Mouse (Mus musculus) hindbrain, embryonic 11.5 days (tissue): ENCODE results near the gene Rgs6. TPM values are rescaled to one million over a fixed set of nuclear protein-coding genes. Genes with fewer than 3 reads are reported as not detected.

Experiments used
- ATAC-seq: fragments of 200-750 bp; cut with Nextera tagmentation; 2 replicates; pipeline ENCODE4 v1.8.0; 2017; ENCODE audit warnings: mild to moderate bottlenecking, moderate TSS enrichment, moderate library complexity; ENCODE audit not compliant: low FRiP score
- DNase-seq: peaks from one replicate; pipeline ENCODE4 v3.0.0-alpha.2; 2015; ENCODE audit warnings: low spot score
- H3K27ac ChIP-seq: fragments of 300-500 bp; sonication (generic); 2 replicates; pipeline ENCODE4 v1.5.1; 2014; ENCODE audit warnings: mild to moderate bottlenecking, low read depth, low read length
- H3K27me3 ChIP-seq: fragments of 300-500 bp; sonication (generic); 2 replicates; pipeline ENCODE4 v1.6.1; 2014; ENCODE audit warnings: mild to moderate bottlenecking, low read length, moderate library complexity, mixed read lengths; ENCODE audit not compliant: control insufficient read depth, insufficient read depth
- H3K36me3 ChIP-seq: fragments of 300-500 bp; sonication (generic); 2 replicates; pipeline ENCODE4 v1.6.1; 2014; ENCODE audit warnings: mild to moderate bottlenecking, low read length, moderate library complexity, mixed read lengths; ENCODE audit not compliant: control insufficient read depth, insufficient read depth
- H3K4me1 ChIP-seq: fragments of 300-500 bp; sonication (generic); replicated peaks from 2 replicates; pipeline ENCODE4 v1.6.1; 2014; ENCODE audit warnings: low read length, mixed read lengths; ENCODE audit not compliant: control insufficient read depth, insufficient read depth
- H3K4me2 ChIP-seq: fragments of 300-500 bp; sonication (generic); replicated peaks from 2 replicates; pipeline ENCODE4 v1.6.1; 2014; ENCODE audit warnings: mild to moderate bottlenecking, low read depth, low read length
- H3K4me3 ChIP-seq: fragments of 300-500 bp; sonication (generic); 2 replicates; pipeline ENCODE4 v1.5.1; 2014; ENCODE audit warnings: low read depth, low read length
- H3K9ac ChIP-seq: fragments of 300-500 bp; sonication (generic); 2 replicates; pipeline ENCODE4 v1.6.1; 2014; ENCODE audit warnings: low read depth, low read length
- H3K9me3 ChIP-seq: fragments of 300-500 bp; sonication (generic); 2 replicates; pipeline ENCODE4 v1.6.1; 2016; ENCODE audit warnings: low read length; ENCODE audit not compliant: control insufficient read depth
- WGBS: fragments of 180-500 bp; shearing (Covaris S2); extraction: QIAGEN DNeasy Blood & Tissue Kit; methylation state at CpG from one replicate; pipeline ENCODE4 v1.1.7; 2014; 5-methylcytosine and 5-hydroxymethylcytosine counted together
- polyA plus RNA-seq: library from polyadenylated mRNA; unstranded; fragments of >200 nt; fragmentation: Nextera tagmentation; extraction: Ambion mirVana; gene quantifications from 2 replicates; pipeline ENCODE4 v1.2.1, GENCODE M21; 2014

Rgs6 gene
- polyA plus RNA-seq = 0.22 and 0.38 TPM in 2 replicates

- 88% methylated on average over 2 of the region's 2 CpGs for WGBS
Measured at GRCm38 (mm10) chr12:82588017-82588416, at the start of gene Rgs6. Gene Rgs6 (plus strand): TSS chr12:82588292.

GRCm38 (mm10) chr12:82547127-82547526 lies 41.0 kb upstream of the Rgs6 start:
- WGBS = 78% methylated on average over 4 of the region's 4 CpGs
- DNase-seq = no peak
- ATAC-seq = no peak
- H3K9ac ChIP-seq = no peak overlapping the region
- no peak overlapping the region for H3K27ac ChIP-seq
- no peaks in the 10 kb centered on the region for H3K36me3 ChIP-seq
- H3K27me3 ChIP-seq = no peaks in the 10 kb centered on the region
- no peak overlapping the region for H3K4me3 ChIP-seq
- H3K4me2 ChIP-seq = no peak overlapping the region
- H3K9me3 ChIP-seq = no peaks in the 10 kb centered on the region
- H3K4me1 ChIP-seq = no peaks in the 10 kb centered on the region

More at GRCm38 (mm10) chr12:82588017-82588416, at the start of gene Rgs6:
- DNase-seq = no peak
- no peaks in the 10 kb centered on the region for H3K27me3 ChIP-seq
- no peak within 1 kb of the TSS for H3K27ac ChIP-seq
- no peaks in the 10 kb centered on the region for H3K36me3 ChIP-seq
- no peak for ATAC-seq
- H3K4me2 ChIP-seq = no peak within 1 kb of the TSS
- no peaks in the 10 kb centered on the region for H3K9me3 ChIP-seq
- no peak within 1 kb of the TSS for H3K4me3 ChIP-seq
- no peak within 1 kb of the TSS for H3K9ac ChIP-seq
- H3K4me1 ChIP-seq = no peaks in the 10 kb centered on the region; the same call in 1 of the 2 replicates

- ATAC-seq (no peak), DNase-seq (no peak)
- H3K36me3 ChIP-seq = no peaks in the 10 kb centered on the region
- no peak overlapping the region for H3K27ac ChIP-seq
- H3K4me3 ChIP-seq = no peak overlapping the region
- H3K4me1 ChIP-seq = no peaks in the 10 kb centered on the region
- 87% methylated on average over 6 of the region's 6 CpGs for WGBS
- H3K9me3 ChIP-seq = no peaks in the 10 kb centered on the region
- H3K9ac ChIP-seq = no peak overlapping the region
- H3K4me2 ChIP-seq = no peak overlapping the region
- H3K27me3 ChIP-seq = no peaks in the 10 kb centered on the region
Measured at GRCm38 (mm10) chr12:82549228-82549627, 38.9 kb upstream of the Rgs6 start.

GRCm38 (mm10) chr12:82550076-82550475 lies 38.0 kb upstream of the Rgs6 start:
- no peak for ATAC-seq
- no peaks in the 10 kb centered on the region for H3K9me3 ChIP-seq
- no peaks in the 10 kb centered on the region for H3K4me1 ChIP-seq

GRCm38 (mm10) chr12:82552376-82552775 lies 35.7 kb upstream of the Rgs6 start:
- no peak overlapping the region for H3K9ac ChIP-seq
- no peak for DNase-seq
- ATAC-seq = no peak
- no peaks in the 10 kb centered on the region for H3K27me3 ChIP-seq
- no peaks in the 10 kb centered on the region for H3K9me3 ChIP-seq
- H3K4me1 ChIP-seq = no peaks in the 10 kb centered on the region
- 89% methylated on average over 5 of the region's 5 CpGs for WGBS
- H3K36me3 ChIP-seq = no peaks in the 10 kb centered on the region
- H3K27ac ChIP-seq = no peak overlapping the region
- no peak overlapping the region for H3K4me2 ChIP-seq
- H3K4me3 ChIP-seq = no peak overlapping the region

More at GRCm38 (mm10) chr12:82550076-82550475, 38.0 kb upstream of the Rgs6 start:
- Histone ChIP-seq H3K27me3 (no peaks in the 10 kb centered on the region), H3K9ac (no peak overlapping the region), H3K27ac (no peak overlapping the region), H3K4me3 (no peak overlapping the region), H3K36me3 (no peaks in the 10 kb centered on the region), H3K4me2 (no peak overlapping the region)
- DNase-seq = no peak
- WGBS = 87% methylated on average over 7 of the region's 7 CpGs

- Histone ChIP-seq H3K9ac (no peak overlapping the region), H3K4me2 (no peak overlapping the region), H3K4me3 (no peak overlapping the region), H3K9me3 (no peaks in the 10 kb centered on the region), H3K27ac (no peak overlapping the region), H3K27me3 (no peaks in the 10 kb centered on the region), H3K4me1 (no peaks in the 10 kb centered on the region), H3K36me3 (no peaks in the 10 kb centered on the region)
- DNase-seq (no peak), ATAC-seq (no peak)
Measured at GRCm38 (mm10) chr12:82562916-82563315, 25.2 kb upstream of the Rgs6 start.

- WGBS = 87% methylated on average over 1 of the region's 1 CpGs
- H3K4me1 ChIP-seq = no peaks in the 10 kb centered on the region
- H3K36me3 ChIP-seq = no peaks in the 10 kb centered on the region
- H3K9me3 ChIP-seq = no peaks in the 10 kb centered on the region
- H3K4me3 ChIP-seq = no peak overlapping the region
- no peak overlapping the region for H3K4me2 ChIP-seq
- H3K9ac ChIP-seq = no peak overlapping the region
- H3K27me3 ChIP-seq = no peaks in the 10 kb centered on the region
- ATAC-seq (no peak), DNase-seq (no peak)
- H3K27ac ChIP-seq = no peak overlapping the region
Measured at GRCm38 (mm10) chr12:82568370-82568769, 19.7 kb upstream of the Rgs6 start.

GRCm38 (mm10) chr12:82572706-82573105 lies 15.4 kb upstream of the Rgs6 start:
- Histone ChIP-seq H3K4me2 (no peak overlapping the region), H3K9me3 (no peaks in the 10 kb centered on the region), H3K9ac (no peak overlapping the region), H3K36me3 (no peaks in the 10 kb centered on the region), H3K27me3 (no peaks in the 10 kb centered on the region), H3K4me3 (no peak overlapping the region), H3K4me1 (no peaks in the 10 kb centered on the region), H3K27ac (no peak overlapping the region)
- 91% methylated on average over 1 of the region's 1 CpGs for WGBS
- no peak for DNase-seq
- ATAC-seq = no peak

GRCm38 (mm10) chr12:82586592-82586991 lies 1.5 kb upstream of the Rgs6 start:
- H3K27ac ChIP-seq = no peak overlapping the region
- H3K4me1 ChIP-seq = no peaks in the 10 kb centered on the region; the same call in 1 of the 2 replicates
- no peak overlapping the region for H3K4me2 ChIP-seq
- WGBS = 40% methylated on average over 7 of the region's 7 CpGs
- H3K9me3 ChIP-seq = no peaks in the 10 kb centered on the region
- no peaks in the 10 kb centered on the region for H3K27me3 ChIP-seq
- DNase-seq = peak; percentile 26
- H3K4me3 ChIP-seq = no peak overlapping the region
- no peaks in the 10 kb centered on the region for H3K36me3 ChIP-seq
- H3K9ac ChIP-seq = no peak overlapping the region
- ATAC-seq = no peak
